Mouse (Mus musculus): ENCODE measurements at regions not wholly inside any gene's neighbourhood (a gene's known extent, or its start where the extent isn't known, plus 50 kb on each side); places are given as distances from the start of the nearest gene placed in this dataset.

- no peak for DNase-seq
Measured at GRCm38 (mm10) chr2:51447616-51448015, 179.7 kb upstream of the Tas2r134 start.

- no peak for DNase-seq
Measured at GRCm38 (mm10) chr2:51444386-51445080, 182.8 kb upstream of the Tas2r134 start.

GRCm38 (mm10) chr2:51443946-51444345 lies 183.4 kb upstream of the Tas2r134 start:
- no peak for DNase-seq

- no peak for DNase-seq
Measured at GRCm38 (mm10) chr2:51439047-51439446, 188.3 kb upstream of the Tas2r134 start.

- no peak for DNase-seq
Measured at GRCm38 (mm10) chr2:51436590-51436989, 190.7 kb upstream of the Tas2r134 start.

- DNase-seq: no peak
Measured at GRCm38 (mm10) chr2:51431564-51431963, 195.7 kb upstream of the Tas2r134 start.

- no peak for DNase-seq
Measured at GRCm38 (mm10) chr2:51429716-51430115, 197.6 kb upstream of the Tas2r134 start.

GRCm38 (mm10) chr2:51422442-51422841 lies 204.9 kb upstream of the Tas2r134 start:
- DNase-seq: no peak

- DNase-seq: no peak
Measured at GRCm38 (mm10) chr2:51417908-51418690, 209.2 kb upstream of the Tas2r134 start.

- DNase-seq: no peak
Measured at GRCm38 (mm10) chr2:51388390-51388789, 238.9 kb upstream of the Tas2r134 start.

GRCm38 (mm10) chr2:51387136-51387535 lies 238.2 kb upstream of the Rnd3 start:
- DNase-seq: no peak

GRCm38 (mm10) chr2:51376597-51376996 lies 227.7 kb upstream of the Rnd3 start:
- DNase-seq: no peak

GRCm38 (mm10) chr2:51374636-51375035 lies 225.7 kb upstream of the Rnd3 start:
- DNase-seq: no peak

GRCm38 (mm10) chr2:51372771-51373170 lies 223.9 kb upstream of the Rnd3 start:
- DNase-seq: no peak

- DNase-seq: no peak
Measured at GRCm38 (mm10) chr2:51362825-51363616, 214.1 kb upstream of the Rnd3 start.

- no peak for DNase-seq
Measured at GRCm38 (mm10) chr2:51355281-51355680, 206.4 kb upstream of the Rnd3 start.

- no peak for DNase-seq
Measured at GRCm38 (mm10) chr2:51354800-51355199, 205.9 kb upstream of the Rnd3 start.

GRCm38 (mm10) chr2:51349614-51350013 lies 200.7 kb upstream of the Rnd3 start:
- no peak for DNase-seq

GRCm38 (mm10) chr2:51348774-51349173 lies 199.9 kb upstream of the Rnd3 start:
- no peak for DNase-seq

GRCm38 (mm10) chr2:51347086-51347485 lies 198.2 kb upstream of the Rnd3 start:
- no peak for DNase-seq

- no peak for DNase-seq
Measured at GRCm38 (mm10) chr2:51342421-51342820, 193.5 kb upstream of the Rnd3 start.

GRCm38 (mm10) chr2:51334437-51334836 lies 185.5 kb upstream of the Rnd3 start:
- DNase-seq: no peak

GRCm38 (mm10) chr2:51327081-51327480 lies 178.2 kb upstream of the Rnd3 start:
- DNase-seq: no peak

GRCm38 (mm10) chr2:51321676-51322075 lies 172.8 kb upstream of the Rnd3 start:
- no peak for DNase-seq

Measured in kidney, adult 11 months (tissue).